Mouse (Mus musculus) MEL (cell line): ENCODE data around the gene BC117090.

Experiments
- CTCF ChIP-seq, 3 experiments: IDR thresholded peaks in 2 of 3; conservative IDR thresholded peaks in 1 of 3; 2 replicates each; pipeline ENCODE4 v1.5.1; 2011 to 2012; ENCODE audit warnings: low read length in 3 of 3, low read depth in 2 of 3, mild to moderate bottlenecking in 2 of 3, improper control_type of control experiment in 1 of 3, inconsistent platforms in 1 of 3, mixed read lengths in 1 of 3, moderate library complexity in 1 of 3; ENCODE audit not compliant: control insufficient read depth in 1 of 3, insufficient read depth in 1 of 3, poor library complexity in 1 of 3, severe bottlenecking in 1 of 3
- GATA1 ChIP-seq: IDR thresholded peaks from 2 replicates; pipeline ENCODE4 v1.6.1; 2011; ENCODE audit warnings: low read depth, low read length, improper control_type of control experiment
- MEF2A ChIP-seq: IDR thresholded peaks from 2 replicates; pipeline ENCODE4 v1.6.1; 2014; ENCODE audit warnings: low read depth, mild to moderate bottlenecking, inconsistent platforms, low read length, improper control_type of control experiment; ENCODE audit not compliant: poor library complexity, insufficient replicate concordance, severe bottlenecking; ENCODE audit errors: extremely low read depth
- MXI1 ChIP-seq: IDR thresholded peaks from 2 replicates; pipeline ENCODE4 v1.6.1; 2011; ENCODE audit warnings: mild to moderate bottlenecking, low read depth, low read length, improper control_type of control experiment
- NELFE ChIP-seq: IDR thresholded peaks from 2 replicates; pipeline ENCODE4 v1.6.1; 2011; ENCODE audit warnings: low read depth, low read length, improper control_type of control experiment
- POLR2A ChIP-seq, 2 experiments: IDR thresholded peaks; 2 replicates each; pipeline ENCODE4 v1.6.1; 2011 to 2012; ENCODE audit warnings: low read length in 2 of 2, mild to moderate bottlenecking in 2 of 2, control low read depth in 1 of 2, improper control_type of control experiment in 1 of 2, low read depth in 1 of 2, moderate library complexity in 1 of 2; ENCODE audit not compliant: control insufficient read depth in 1 of 2, insufficient read depth in 1 of 2, poor library complexity in 1 of 2
- SIN3A ChIP-seq: IDR thresholded peaks from 2 replicates; pipeline ENCODE4 v1.6.1; 2012; ENCODE audit warnings: low read length, improper control_type of control experiment, inconsistent platforms
- TBP ChIP-seq: IDR thresholded peaks from 2 replicates; pipeline ENCODE4 v1.8.0; 2011; ENCODE audit warnings: low read depth, low read length, improper control_type of control experiment
- UBTF ChIP-seq: IDR thresholded peaks from 2 replicates; pipeline ENCODE4 v1.6.1; 2012; ENCODE audit warnings: low read depth, mild to moderate bottlenecking, inconsistent platforms, low read length, improper control_type of control experiment, moderate library complexity, borderline replicate concordance; ENCODE audit not compliant: insufficient read depth

DNA sequence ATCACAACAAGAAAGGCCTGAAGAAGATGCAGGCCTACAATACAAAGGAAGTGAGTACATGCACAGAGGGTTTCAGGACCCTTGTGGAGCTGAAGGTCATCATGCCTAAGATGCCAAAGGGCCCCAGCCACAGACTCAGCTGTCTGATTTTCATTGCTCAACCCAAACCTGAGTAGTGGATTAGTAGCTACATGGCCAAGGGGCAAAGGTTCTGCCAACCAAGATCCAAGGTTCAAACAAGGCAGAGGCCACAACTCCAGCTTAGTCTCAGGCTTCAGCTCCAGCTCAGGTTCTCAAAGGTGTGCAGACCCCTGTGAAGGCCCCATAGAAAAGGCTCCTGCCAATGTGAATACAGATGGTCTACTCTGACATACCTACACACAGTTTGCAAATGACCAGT, 14.8 kb downstream of the BC117090 start:
- TF ChIP-seq POLR2A (IDR thresholded peaks at IDR 0.05; ENCODE audit: control insufficient read depth in 1 of 2, insufficient read depth in 1 of 2, low read depth in 1 of 2, low read length in 2 of 2, poor library complexity in 1 of 2) (no peak), MXI1 (no peak), CTCF (IDR thresholded peaks at IDR 0.05 in 2 of 3, conservative IDR thresholded peaks at IDR 0.05 in 1 of 3; ENCODE audit: control insufficient read depth in 1 of 3, insufficient read depth in 1 of 3, low read depth in 2 of 3, low read length in 3 of 3, poor library complexity in 1 of 3, severe bottlenecking in 1 of 3) (no peak), UBTF (no peak), NELFE (no peak), TBP (no peak), GATA1 (no peak), MEF2A (no peak), SIN3A (no peak)
